Mouse (Mus musculus) effector memory CD4-positive, alpha-beta T cell, adult 7 months (primary cell): Measurements from ENCODE around the gene Tmem54. TPM values are rescaled to one million over a fixed set of nuclear protein-coding genes. Genes with fewer than 3 reads are reported as not detected.

Experiments
- polyA plus RNA-seq: library from polyadenylated mRNA; unstranded; fragments of 100-300 nt; shearing (Covaris generic); gene quantifications from one replicate; pipeline ENCODE4 v1.2.1, GENCODE M21; 2017

The Tmem54 gene
- polyA plus RNA-seq = not detected

DNA sequence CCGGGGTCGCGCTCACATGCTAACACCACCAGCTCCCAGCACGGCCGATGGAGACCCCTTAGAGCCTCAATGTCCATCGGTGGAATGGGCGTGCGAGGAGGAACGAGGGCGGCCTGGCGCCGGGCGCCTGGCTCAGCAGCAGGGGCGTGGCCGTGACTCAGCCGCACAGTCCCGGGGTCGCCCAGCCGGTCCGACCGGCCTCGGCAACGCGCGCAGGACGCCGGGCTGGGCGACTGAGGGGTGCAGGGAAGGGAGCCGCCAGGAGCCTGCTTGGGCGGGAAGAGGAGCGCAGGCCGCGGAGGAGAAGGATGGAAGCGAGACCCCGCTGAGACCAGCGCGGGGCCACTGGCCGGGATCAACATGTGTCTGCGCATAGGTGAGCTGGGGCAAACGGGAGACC lies at the start of gene Tmem54:
Gene Tmem54, plus strand, starts transcription at position 193 of the 400 bp plus-strand sequence.

GRCm38 (mm10) chr4:129058207-129059092 lies 46.9 kb upstream of the Tmem54 start, which contains the start of gene Rnf19b:
Gene Rnf19b (plus strand): TSS chr4:129058271.

DNA sequence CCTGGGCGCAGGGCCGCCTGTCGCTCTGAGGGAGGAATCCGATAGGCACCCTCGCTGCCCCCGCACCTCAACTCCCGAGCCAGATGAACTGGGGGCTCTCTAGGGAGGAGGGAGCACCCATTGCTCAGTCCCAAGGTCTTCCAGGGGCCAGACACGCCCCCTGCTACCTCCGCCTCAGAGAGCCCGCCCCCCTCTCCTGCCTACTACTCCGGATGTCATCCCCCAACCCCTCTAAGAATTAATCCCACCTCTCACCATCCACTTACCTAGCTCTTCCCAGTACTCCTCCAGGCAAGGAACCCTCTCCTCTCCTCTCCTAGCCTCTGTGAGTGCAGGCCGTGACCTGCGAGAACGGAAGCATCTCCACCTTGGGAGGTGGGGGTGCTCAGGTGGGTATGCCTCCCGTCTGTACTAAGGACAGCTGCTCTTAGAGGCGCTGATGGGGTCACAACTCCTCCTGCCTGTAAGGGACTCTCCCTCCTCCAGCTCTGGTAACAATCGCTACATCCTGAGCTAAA lies 16.3 kb downstream of the Tmem54 start, which contains the start of gene Hpca:
Gene Hpca, minus strand, starts transcription at position 468 of the 518 bp plus-strand sequence.

DNA sequence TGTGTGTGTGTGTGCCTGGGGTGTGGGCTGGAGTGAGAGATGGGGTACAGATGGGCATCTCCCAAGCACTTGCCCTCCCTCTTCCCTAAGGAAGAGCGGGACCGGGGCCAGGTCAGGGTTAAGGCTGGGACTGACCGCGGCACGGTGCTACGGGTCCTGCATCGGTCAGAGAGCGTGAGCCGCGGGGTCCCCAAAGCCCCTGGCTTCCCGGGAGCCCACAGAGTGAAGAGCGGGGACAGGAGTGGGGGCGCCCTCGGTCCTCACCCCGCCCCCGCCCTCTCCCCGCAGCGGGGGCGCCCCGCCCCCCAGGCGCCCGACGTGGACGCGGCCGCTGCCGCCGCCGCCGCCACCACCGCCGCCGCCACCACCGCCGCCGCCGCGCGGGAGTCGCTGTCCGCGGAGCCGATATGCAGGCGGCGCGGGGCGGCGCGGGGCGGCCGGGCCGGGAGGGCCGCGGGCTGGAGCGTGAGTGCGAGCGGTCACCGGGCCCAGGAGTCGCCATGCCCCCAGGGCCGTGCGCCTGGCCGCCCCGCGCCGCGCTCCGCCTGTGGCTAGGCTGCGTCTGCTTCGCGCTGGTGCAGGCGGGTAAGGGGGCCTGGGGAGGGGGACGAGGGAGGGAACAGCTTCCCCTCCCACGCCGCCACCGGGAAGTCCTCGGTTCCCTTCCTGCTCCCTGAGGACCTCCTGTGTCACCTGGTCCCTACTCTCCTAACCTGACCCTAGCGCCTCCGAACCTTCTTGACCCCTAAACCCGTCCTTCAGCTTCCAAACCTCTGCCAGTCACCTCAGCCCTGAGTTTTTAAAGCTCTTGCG lies 31.4 kb downstream of the Tmem54 start, which contains the start of gene Fndc5:
Gene Fndc5, plus strand, starts transcription at position 421 of the 813 bp plus-strand sequence.

Other genes starting within 250 kb of the Tmem54 start
- gene Trim62, start 222.0 kb upstream of the Tmem54 start, polyA plus RNA-seq = 10.4 TPM
- 0.63 TPM for gene Azin2, start 143.1 kb upstream of the Tmem54 start, polyA plus RNA-seq
- 98.2 TPM for gene Ak2, start 113.6 kb upstream of the Tmem54 start, polyA plus RNA-seq
- 118 TPM for gene Rnf19b, start 47.3 kb upstream of the Tmem54 start, polyA plus RNA-seq
- not detected for gene Hpca, start 16.5 kb downstream of the Tmem54 start, polyA plus RNA-seq
- 0.27 TPM for gene Fndc5, start 31.5 kb downstream of the Tmem54 start, polyA plus RNA-seq
- gene S100pbp, start 84.2 kb downstream of the Tmem54 start, polyA plus RNA-seq = 18.0 TPM
- 31.4 TPM for gene Yars, start 84.2 kb downstream of the Tmem54 start, polyA plus RNA-seq
- gene C77080, start 155.9 kb downstream of the Tmem54 start, polyA plus RNA-seq = 0.20 TPM
- 0.22 TPM for gene Sync, start 182.1 kb downstream of the Tmem54 start, polyA plus RNA-seq
- 255 TPM for gene Rbbp4, start 229.8 kb downstream of the Tmem54 start, polyA plus RNA-seq
- 29.9 TPM for gene Zbtb8os, start 230.1 kb downstream of the Tmem54 start, polyA plus RNA-seq